Mouse (Mus musculus) ES-Bruce4 (cell line): ENCODE results near the gene Ncs1. TPM values are rescaled to one million over a fixed set of nuclear protein-coding genes. Genes with fewer than 3 reads are reported as not detected.

ENCODE experiments used
- H3K27ac ChIP-seq: 2 replicates; pipeline ENCODE4 v1.5.1; 2012; ENCODE audit warnings: low read length, inconsistent platforms; ENCODE audit not compliant: insufficient read depth
- H3K27me3 ChIP-seq: 2 replicates; pipeline ENCODE4 v1.6.1; 2012; ENCODE audit warnings: mild to moderate bottlenecking, low read length, inconsistent platforms; ENCODE audit not compliant: control insufficient read depth, poor library complexity, insufficient read depth, severe bottlenecking
- H3K36me3 ChIP-seq: 2 replicates; pipeline ENCODE4 v1.6.1; 2012; ENCODE audit warnings: inconsistent platforms, mild to moderate bottlenecking, low read length, moderate library complexity; ENCODE audit not compliant: control insufficient read depth, poor library complexity, insufficient read depth, severe bottlenecking
- H3K4me1 ChIP-seq: one replicate; pipeline ENCODE4 v1.8.1; 2011; ENCODE audit warnings: low read length; ENCODE audit not compliant: control insufficient read depth, insufficient read depth
- H3K4me3 ChIP-seq: 2 replicates; pipeline ENCODE4 v1.5.1; 2011; ENCODE audit warnings: low read depth, mild to moderate bottlenecking, low read length
- H3K9ac ChIP-seq: 2 replicates; pipeline ENCODE4 v1.6.1; 2012; ENCODE audit warnings: low read depth, mild to moderate bottlenecking, inconsistent platforms; ENCODE audit not compliant: poor library complexity, severe bottlenecking
- H3K9me3 ChIP-seq: replicated peaks from 2 replicates; pipeline ENCODE4 v1.6.1; 2012; ENCODE audit warnings: mild to moderate bottlenecking, low read length, inconsistent platforms; ENCODE audit not compliant: control insufficient read depth, poor library complexity, insufficient read depth, severe bottlenecking
- CTCF ChIP-seq: IDR thresholded peaks from one replicate; pipeline ENCODE4 v1.8.1; 2011; ENCODE audit warnings: low read depth, low read length
- EP300 ChIP-seq: IDR thresholded peaks from 2 replicates; pipeline ENCODE4 v1.6.1; 2011; ENCODE audit warnings: low read depth, low read length; ENCODE audit not compliant: insufficient read depth
- POLR2A ChIP-seq: IDR thresholded peaks from one replicate; pipeline ENCODE4 v1.8.1; 2011; ENCODE audit warnings: low read length; ENCODE audit not compliant: insufficient read depth
- polyA plus RNA-seq: library from polyadenylated mRNA; stranded (reverse); fragments of >200 nt; gene quantifications from 2 replicates; pipeline ENCODE4 v1.2.4, GENCODE M21; 2011; ENCODE audit warnings: low read depth; ENCODE audit not compliant: missing spikeins, insufficient read depth, insufficient read length

The Ncs1 gene
- polyA plus RNA-seq, 1 experiment = 6.2 TPM

DNA sequence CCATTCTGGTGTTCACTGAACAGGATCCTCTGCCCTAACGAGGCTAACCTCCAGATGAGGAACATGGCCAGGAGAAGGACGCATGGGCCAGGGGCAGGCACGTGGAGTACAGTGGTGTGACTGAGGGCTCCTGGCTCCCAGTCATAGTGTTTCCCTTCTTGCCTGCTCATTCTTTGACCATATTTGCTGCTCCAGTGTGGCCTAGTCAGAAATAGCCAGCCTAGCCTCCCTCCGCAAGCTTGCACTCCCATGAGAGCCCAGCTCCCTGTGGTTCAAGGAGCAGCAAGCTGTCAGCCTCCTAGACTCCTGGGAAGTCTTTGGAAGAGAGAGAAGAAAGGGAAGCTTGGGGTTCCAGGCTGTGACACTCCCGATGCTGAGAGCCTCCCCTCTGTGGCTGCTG, 40.9 kb upstream of the Ncs1 start:
- no peak for TF ChIP-seq CTCF
- no peak for TF ChIP-seq EP300
- no peak for TF ChIP-seq POLR2A
- no peaks in the 10 kb centered on the region for H3K27me3 ChIP-seq
- no peaks in the 10 kb centered on the region for H3K9me3 ChIP-seq
- H3K4me3 ChIP-seq = no peak overlapping the region
- H3K27ac ChIP-seq = no peak overlapping the region
- peaks cover 7% of the 10 kb centered on the region; the same call in 1 of the 2 replicates for H3K36me3 ChIP-seq
- no peaks in the 10 kb centered on the region for H3K4me1 ChIP-seq
- H3K9ac ChIP-seq = no peak overlapping the region

DNA sequence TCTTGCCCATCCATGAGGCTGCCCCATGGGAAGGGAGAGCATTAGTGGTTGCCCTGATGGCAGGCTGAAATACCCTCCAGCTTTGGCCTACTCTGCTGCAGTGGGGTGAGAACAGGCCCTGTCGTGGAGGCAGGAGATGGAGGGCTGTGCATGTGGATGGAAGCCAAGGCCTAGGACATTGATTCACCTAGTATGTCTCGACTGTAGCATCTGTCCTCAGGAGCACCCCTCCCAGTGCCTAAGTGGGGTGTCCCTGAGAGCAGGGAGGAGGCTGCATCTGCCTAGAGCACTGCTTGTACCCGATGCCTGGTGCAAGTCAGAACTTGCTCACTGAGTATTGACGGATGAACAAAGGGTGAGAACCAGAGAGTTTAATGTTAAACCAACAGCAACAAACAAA, 39.4 kb upstream of the Ncs1 start:
- no peaks in the 10 kb centered on the region for H3K9me3 ChIP-seq
- no peak overlapping the region for H3K9ac ChIP-seq
- TF ChIP-seq POLR2A (no peak), EP300 (no peak), CTCF (no peak)
- H3K36me3 ChIP-seq = peaks cover 11% of the 10 kb centered on the region; the same call in 1 of the 2 replicates
- no peak overlapping the region for H3K4me3 ChIP-seq
- no peaks in the 10 kb centered on the region for H3K4me1 ChIP-seq
- no peaks in the 10 kb centered on the region for H3K27me3 ChIP-seq
- no peak overlapping the region for H3K27ac ChIP-seq

DNA sequence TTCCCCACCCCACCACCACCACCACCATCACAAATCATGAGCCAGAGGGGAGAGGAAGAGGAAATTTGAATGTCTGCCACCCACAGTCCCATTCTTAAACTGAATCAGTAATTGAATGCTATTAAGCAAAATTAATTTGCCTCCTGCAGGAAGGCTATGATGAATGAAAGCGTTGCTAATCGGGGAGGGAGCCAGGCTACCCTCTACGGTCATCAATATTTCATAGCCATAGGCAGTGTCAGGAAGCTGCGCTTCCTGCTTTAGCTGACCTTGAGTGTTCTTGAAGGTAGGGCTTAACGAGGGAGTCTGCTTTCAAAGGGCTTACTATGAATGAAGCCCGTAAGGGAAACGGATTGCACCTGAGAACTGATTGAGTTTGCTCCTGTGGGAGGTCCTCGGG, 38.7 kb upstream of the Ncs1 start:
- Histone ChIP-seq H3K9ac (no peak overlapping the region), H3K27me3 (no peaks in the 10 kb centered on the region), H3K27ac (no peak overlapping the region), H3K4me3 (no peak overlapping the region), H3K36me3 (peaks cover 11% of the 10 kb centered on the region; the same call in 1 of the 2 replicates), H3K9me3 (no peaks in the 10 kb centered on the region), H3K4me1 (no peaks in the 10 kb centered on the region)
- TF ChIP-seq CTCF (no peak), POLR2A (no peak), EP300 (no peak)

DNA sequence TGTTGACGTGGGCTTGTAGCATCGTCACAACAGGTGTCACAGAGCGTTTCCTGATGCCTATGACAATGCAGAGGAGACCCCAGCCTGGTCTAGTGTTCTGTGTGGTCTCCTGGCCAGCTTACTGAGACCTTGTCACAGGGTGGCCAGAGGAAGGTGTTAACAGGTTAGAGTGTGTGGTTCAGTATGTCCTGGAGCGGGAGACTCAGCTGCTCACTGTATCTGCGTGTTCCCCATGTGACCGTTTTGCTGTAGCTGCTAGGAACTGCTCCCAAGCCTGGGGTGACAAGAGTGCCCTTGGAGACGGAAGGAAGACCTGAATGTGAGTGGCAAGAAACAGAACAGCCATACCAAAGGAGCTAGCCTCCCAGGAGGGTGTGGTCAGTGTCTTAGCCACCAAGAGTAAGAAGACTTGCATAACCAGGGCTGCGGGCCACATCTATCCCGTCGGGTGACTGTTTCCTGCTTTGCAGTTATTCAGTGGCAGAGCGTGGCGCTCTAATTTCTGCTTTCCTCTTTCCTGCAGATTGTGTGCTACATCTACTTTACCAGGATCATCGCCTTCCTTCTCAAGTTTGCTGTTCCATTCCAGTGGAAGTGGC, 37.0 kb upstream of the Ncs1 start:
- H3K36me3 ChIP-seq = peaks cover 11% of the 10 kb centered on the region; the same call in 1 of the 2 replicates
- TF ChIP-seq EP300 (no peak), POLR2A (no peak), CTCF (no peak)

DNA sequence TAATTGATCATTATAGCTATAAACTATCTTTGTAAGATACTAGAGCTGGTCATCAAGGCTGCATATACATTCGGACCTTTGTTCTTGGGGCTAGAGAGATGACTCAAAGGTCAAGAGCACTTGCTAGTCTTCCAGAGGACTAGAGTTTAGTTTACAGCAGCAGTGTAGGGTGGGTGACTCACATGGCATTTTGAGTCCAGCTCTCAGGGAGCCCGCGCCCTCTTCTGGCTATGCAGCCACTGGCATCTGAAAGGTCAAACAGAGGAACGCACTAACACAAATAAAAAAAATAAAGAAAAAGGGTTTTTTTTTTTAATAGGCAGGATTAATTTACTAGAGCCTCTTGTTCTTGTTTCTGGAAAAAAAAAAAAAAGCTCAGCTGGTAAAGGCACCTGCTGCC, 36.1 kb upstream of the Ncs1 start:
- H3K27ac ChIP-seq = no peak overlapping the region
- H3K9me3 ChIP-seq = no peaks in the 10 kb centered on the region
- no peak overlapping the region for H3K4me3 ChIP-seq
- TF ChIP-seq POLR2A (no peak), CTCF (no peak), EP300 (no peak)
- H3K4me1 ChIP-seq = no peaks in the 10 kb centered on the region
- no peak overlapping the region for H3K9ac ChIP-seq
- no peaks in the 10 kb centered on the region for H3K27me3 ChIP-seq
- peaks cover 11% of the 10 kb centered on the region; the same call in 1 of the 2 replicates for H3K36me3 ChIP-seq

More for the DNA sequence above, 37.0 kb upstream of the Ncs1 start:
- Histone ChIP-seq H3K9ac (no peak overlapping the region), H3K4me1 (no peaks in the 10 kb centered on the region), H3K27me3 (no peaks in the 10 kb centered on the region), H3K27ac (no peak overlapping the region), H3K4me3 (no peak overlapping the region), H3K9me3 (no peaks in the 10 kb centered on the region)

DNA sequence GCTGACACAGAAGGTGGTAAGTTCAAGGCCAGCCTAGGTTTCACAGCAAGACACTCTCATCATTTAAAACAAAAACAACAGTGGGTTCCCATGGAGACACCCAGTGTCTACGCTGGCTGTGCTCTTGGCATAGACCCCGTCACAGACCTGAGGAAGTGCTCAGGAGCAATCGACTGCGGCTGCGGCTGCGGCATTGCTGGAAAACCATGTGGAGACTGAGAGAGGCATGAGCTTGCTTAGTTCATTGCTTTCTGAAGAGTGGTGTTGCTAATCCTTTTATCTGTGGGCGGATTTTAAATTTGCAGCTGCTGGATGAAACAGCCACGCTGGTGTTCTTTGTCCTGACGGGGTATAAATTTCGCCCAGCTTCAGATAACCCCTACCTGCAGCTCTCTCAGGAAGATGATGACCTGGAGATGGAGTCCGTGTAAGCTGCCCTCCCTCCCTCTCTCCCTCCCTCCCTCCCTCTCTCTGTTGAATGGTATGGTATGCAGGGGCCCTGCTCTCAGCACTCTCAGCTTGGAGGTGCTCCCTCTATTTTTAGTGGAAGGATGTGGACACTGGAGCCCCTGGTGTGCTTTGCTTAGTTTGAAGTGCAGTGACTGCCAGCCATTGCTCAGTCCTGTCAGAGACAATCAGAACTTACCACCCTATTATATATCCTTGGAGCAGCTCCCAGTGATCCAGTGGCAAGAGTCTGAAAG, 35.3 kb upstream of the Ncs1 start:
- Histone ChIP-seq H3K9me3 (no peaks in the 10 kb centered on the region), H3K9ac (no peak overlapping the region), H3K4me1 (no peaks in the 10 kb centered on the region), H3K27ac (no peak overlapping the region), H3K4me3 (no peak overlapping the region), H3K27me3 (no peaks in the 10 kb centered on the region), H3K36me3 (peaks cover 11% of the 10 kb centered on the region; the same call in 1 of the 2 replicates)
- TF ChIP-seq CTCF = no peak
- TF ChIP-seq EP300 = no peak
- no peak for TF ChIP-seq POLR2A
